In genomic region chr11:85555066-85555465, GRCm38 (mm10) we compare ENCODE assay signal across 22 mouse cellular contexts.
DNase-seq lines count a peak whose midpoint lies in the region; ATAC-seq and TF ChIP-seq lines count a peak whose summit lies in the region.
"Had no signal": no experiment of that assay in that cellular context is flagged by ENCODE, and none has a peak within 500 bp of the region (broad histone marks: within the 10 kb centered on the region; RNA-seq: fewer than 3 reads in every experiment).

No protein-coding gene starts in this region.

- no peak for TF ChIP-seq CTCF in MEL (IDR thresholded peaks at IDR 0.05 in 2 of 3, conservative IDR thresholded peaks at IDR 0.05 in 1 of 3; ENCODE audit: control insufficient read depth in 1 of 3, insufficient read depth in 1 of 3, low read depth in 2 of 3, low read length in 3 of 3, poor library complexity in 1 of 3, severe bottlenecking in 1 of 3)

- ATAC-seq in liver, embryonic 11.5 days (replicated peaks; ENCODE audit: low FRiP score) = no peak
- no peak for ATAC-seq in midbrain, embryonic 11.5 days (ENCODE audit: low FRiP score)
- ATAC-seq in hindbrain, embryonic 16.5 days = no peak
- ATAC-seq: forebrain, embryonic 16.5 days; hindbrain, postnatal 0 days; midbrain, embryonic 16.5 days had no signal

- H3K79me2 ChIP-seq in MEL (ENCODE audit: control insufficient read depth, insufficient read depth, low read length, poor library complexity) = no peaks in the 10 kb centered on the region

- peak; percentile 80 to 84 for TF ChIP-seq EP300 in MEL (IDR thresholded peaks at IDR 0.05; ENCODE audit: low read depth in 1 of 2, low read length in 2 of 2)

- H3K27me3 ChIP-seq in liver, embryonic 11.5 days (replicated peaks; ENCODE audit: control insufficient read depth, insufficient read depth, low read length) = no peaks in the 10 kb centered on the region
- no peaks in the 10 kb centered on the region for H3K27me3 ChIP-seq in MEL (ENCODE audit: control insufficient read depth in 1 of 2, insufficient read depth in 2 of 2, low read length in 2 of 2)
- H3K27me3 ChIP-seq in midbrain, embryonic 11.5 days (ENCODE audit: control insufficient read depth, insufficient read depth, low read length) = no peaks in the 10 kb centered on the region
- H3K27me3 ChIP-seq in hindbrain, embryonic 16.5 days (replicated peaks; ENCODE audit: control insufficient read depth, insufficient read depth, low read length) = no peaks in the 10 kb centered on the region
- H3K27me3 ChIP-seq: neural tube, embryonic 13.5 days had no signal

- H3K36me3 ChIP-seq in liver, embryonic 11.5 days (ENCODE audit: control insufficient read depth, insufficient read depth, low read length) = no peaks in the 10 kb centered on the region
- peaks cover 0 to 10% of the 10 kb centered on the region in 2 experiments; a peak in 2 of 4 replicates for H3K36me3 ChIP-seq in MEL (ENCODE audit: control insufficient read depth in 1 of 2, insufficient read depth in 2 of 2, low read length in 2 of 2)
- no peaks in the 10 kb centered on the region for H3K36me3 ChIP-seq in midbrain, embryonic 11.5 days (ENCODE audit: control insufficient read depth, insufficient read depth, low read length)
- H3K36me3 ChIP-seq in hindbrain, embryonic 16.5 days (ENCODE audit: control insufficient read depth, insufficient read depth, low read length) = no peaks in the 10 kb centered on the region; the same call in 1 of the 2 replicates
- H3K36me3 ChIP-seq: forebrain, embryonic 10.5 days; neural tube, embryonic 13.5 days had no signal

- no peak overlapping the region for H3K9ac ChIP-seq in liver, embryonic 11.5 days (ENCODE audit: low read depth, low read length)
- H3K9ac ChIP-seq in MEL (ENCODE audit: control insufficient read depth, low read depth, low read length, poor library complexity, severe bottlenecking) = no peak overlapping the region
- no peak overlapping the region for H3K9ac ChIP-seq in midbrain, embryonic 11.5 days (ENCODE audit: low read length)
- H3K9ac ChIP-seq in hindbrain, embryonic 16.5 days (ENCODE audit: low read depth, low read length) = no peak overlapping the region
- H3K9ac ChIP-seq: neural tube, embryonic 13.5 days had no signal

- no peak for DNase-seq in liver, embryonic 11.5 days (ENCODE audit: low spot score)
- DNase-seq in liver (no peak), MEL (ENCODE audit: low read depth, low spot score) (peak; percentile 56)
- peak; percentile 59 for DNase-seq in induced T-regulatory cell, adult 2 months (ENCODE audit: low read depth)
- no peak for DNase-seq in cerebellum, adult 11-12 months
- no peak for DNase-seq in midbrain, embryonic 11.5 days (ENCODE audit: low spot score, missing footprints)
- DNase-seq: adrenal gland, postnatal 14 days; cerebellum, adult 11 months; cerebellum, postnatal 10 days; kidney, adult 11 months; kidney, postnatal 4 days; lung, adult 18-20 months; lung, postnatal 10 days; thymus, postnatal 14 days had no signal

- no peak for TF ChIP-seq POLR2A in MEL (IDR thresholded peaks at IDR 0.05; ENCODE audit: control insufficient read depth in 1 of 2, insufficient read depth in 1 of 2, low read depth in 1 of 2, low read length in 2 of 2, poor library complexity in 1 of 2)

- 15% methylated on average over 1 of the region's 1 CpGs for WGBS in liver, embryonic 11.5 days
- WGBS in midbrain, embryonic 11.5 days = 53% methylated on average over 1 of the region's 1 CpGs
- 73% methylated on average over 1 of the region's 1 CpGs for WGBS in hindbrain, embryonic 16.5 days

- 0 out of 2 replicates have a peak overlapping the region, but pooled peaks have one; percentile 36 for H3K4me2 ChIP-seq in liver, embryonic 11.5 days
- no peak overlapping the region for H3K4me2 ChIP-seq in midbrain, embryonic 11.5 days
- H3K4me2 ChIP-seq in hindbrain, embryonic 16.5 days (ENCODE audit: low read length) = no peak overlapping the region
- H3K4me2 ChIP-seq: heart, embryonic 11.5 days; neural tube, embryonic 13.5 days had no signal

- no peak overlapping the region for H3K4me3 ChIP-seq in liver, embryonic 11.5 days (ENCODE audit: low read depth, low read length)
- no peak overlapping the region for H3K4me3 ChIP-seq in MEL (ENCODE audit: control insufficient read depth in 1 of 2, insufficient read depth in 1 of 2, low read depth in 2 of 2, low read length in 2 of 2)
- H3K4me3 ChIP-seq in midbrain, embryonic 11.5 days (ENCODE audit: low read depth, low read length) = no peak overlapping the region
- no peak overlapping the region for H3K4me3 ChIP-seq in hindbrain, embryonic 16.5 days (ENCODE audit: low read length)
- H3K4me3 ChIP-seq: forebrain, embryonic 10.5 days; myocyte; neural tube, embryonic 13.5 days had no signal

- H3K9me3 ChIP-seq in liver, embryonic 11.5 days (ENCODE audit: control insufficient read depth, low read length) = no peaks in the 10 kb centered on the region
- no peaks in the 10 kb centered on the region for H3K9me3 ChIP-seq in MEL (replicated peaks; ENCODE audit: insufficient read depth, low read length)
- no peaks in the 10 kb centered on the region for H3K9me3 ChIP-seq in midbrain, embryonic 11.5 days (ENCODE audit: control insufficient read depth, low read length)
- H3K9me3 ChIP-seq in hindbrain, embryonic 16.5 days (ENCODE audit: control insufficient read depth, low read length) = no peaks in the 10 kb centered on the region
- H3K9me3 ChIP-seq: forebrain, embryonic 10.5 days; neural tube, embryonic 13.5 days had no signal

- peaks cover 10% of the 10 kb centered on the region for H3K4me1 ChIP-seq in liver, embryonic 11.5 days (replicated peaks; ENCODE audit: control insufficient read depth, insufficient read depth, low read length)
- H3K4me1 ChIP-seq in MEL (ENCODE audit: control insufficient read depth in 1 of 2, insufficient read depth in 2 of 2, low read length in 2 of 2) = peaks cover 0 to 13% of the 10 kb centered on the region in 2 experiments; a peak in 3 of 4 replicates
- no peaks in the 10 kb centered on the region for H3K4me1 ChIP-seq in midbrain, embryonic 11.5 days (ENCODE audit: control insufficient read depth, insufficient read depth, low read length)
- no peaks in the 10 kb centered on the region for H3K4me1 ChIP-seq in hindbrain, embryonic 16.5 days (ENCODE audit: control insufficient read depth, insufficient read depth, low read depth, low read length)
- H3K4me1 ChIP-seq: neural tube, embryonic 13.5 days had no signal

- no peak overlapping the region for H3K27ac ChIP-seq in liver, embryonic 11.5 days (ENCODE audit: low read depth, low read length)
- H3K27ac ChIP-seq in MEL (ENCODE audit: control insufficient read depth, low read depth, low read length) = no peak overlapping the region
- no peak overlapping the region for H3K27ac ChIP-seq in midbrain, embryonic 11.5 days (ENCODE audit: low read depth, low read length)
- H3K27ac ChIP-seq in hindbrain, embryonic 16.5 days (ENCODE audit: low read depth, low read length) = no peak overlapping the region
- H3K27ac ChIP-seq: forebrain, embryonic 10.5 days; hindbrain, postnatal 0 days; neural tube, embryonic 13.5 days had no signal

- no peak for TF ChIP-seq RAD21 in MEL (IDR thresholded peaks at IDR 0.05; ENCODE audit: low read depth, low read length)

TF ChIP-seq in MEL, 35 proteins besides CTCF, POLR2A, EP300 and RAD21 (continues in another document):
- TF ChIP-seq ZKSCAN1 (IDR thresholded peaks at IDR 0.05; ENCODE audit: low read depth, low read length) (no peak), ELF1 (IDR thresholded peaks at IDR 0.05; ENCODE audit: low read depth, low read length) (no peak), E2F4 (IDR thresholded peaks at IDR 0.05; ENCODE audit: borderline replicate concordance, low read depth, low read length) (no peak), TAL1 (IDR thresholded peaks at IDR 0.05; ENCODE audit: low read length) (peak; percentile 59), NELFE (IDR thresholded peaks at IDR 0.05; ENCODE audit: low read depth, low read length) (no peak), ZNF384 (IDR thresholded peaks at IDR 0.05; ENCODE audit: low read depth, low read length) (peak; percentile 97), CHD2 (IDR thresholded peaks at IDR 0.05; ENCODE audit: low read length) (no peak), TBP (IDR thresholded peaks at IDR 0.05; ENCODE audit: low read depth, low read length) (no peak), ETS1 (IDR thresholded peaks at IDR 0.05; ENCODE audit: low read depth, low read length) (peak; percentile 82), MAZ (IDR thresholded peaks at IDR 0.05; ENCODE audit: low read depth, low read length) (no peak), RCOR1 (IDR thresholded peaks at IDR 0.05; ENCODE audit: low read depth, low read length) (0 out of 2 replicates have a peak, but pooled peaks have one; percentile 31), CHD1 (IDR thresholded peaks at IDR 0.05; ENCODE audit: low read depth, low read length) (no peak), SIN3A (IDR thresholded peaks at IDR 0.05; ENCODE audit: low read length) (no peak; the same call in 1 of the 2 replicates), ZMIZ1 (IDR thresholded peaks at IDR 0.05; ENCODE audit: low read depth, low read length) (no peak), ZC3H11A (IDR thresholded peaks at IDR 0.05; ENCODE audit: low read depth, low read length) (no peak), USF1 (IDR thresholded peaks at IDR 0.05; ENCODE audit: low read depth, low read length) (no peak), POLR2AphosphoS2 (IDR thresholded peaks at IDR 0.05; ENCODE audit: low read length) (no peak), GATA1 (IDR thresholded peaks at IDR 0.05; ENCODE audit: low read depth, low read length) (peak; percentile 88), USF2 (IDR thresholded peaks at IDR 0.05; ENCODE audit: borderline replicate concordance in 1 of 2, insufficient read depth in 1 of 2, low read depth in 1 of 2, low read length in 2 of 2) (no peak), MYC (IDR thresholded peaks at IDR 0.05; ENCODE audit: low read depth, low read length) (peak; percentile 54; the same call in 1 of the 2 replicates), TCF12 (IDR thresholded peaks at IDR 0.05; ENCODE audit: low read depth, low read length) (peak; percentile 65), NRF1 (IDR thresholded peaks at IDR 0.05; ENCODE audit: insufficient read depth, low read depth, low read length, poor library complexity, severe bottlenecking) (no peak), MEF2A (IDR thresholded peaks at IDR 0.05; ENCODE audit: extremely low read depth, insufficient replicate concordance, low read depth, low read length, poor library complexity, severe bottlenecking) (no peak), POLR2AphosphoS5 (IDR thresholded peaks at IDR 0.05; ENCODE audit: borderline replicate concordance, low read depth, low read length) (no peak), SMC3 (IDR thresholded peaks at IDR 0.05; ENCODE audit: low read depth, low read length) (no peak), BHLHE40 (IDR thresholded peaks at IDR 0.05; ENCODE audit: borderline replicate concordance, low read depth, low read length) (0 out of 2 replicates have a peak, but pooled peaks have one; percentile 29), UBTF (IDR thresholded peaks at IDR 0.05; ENCODE audit: borderline replicate concordance, insufficient read depth, low read depth, low read length) (no peak), MXI1 (IDR thresholded peaks at IDR 0.05; ENCODE audit: low read depth, low read length) (no peak)

Comparison
In these comparisons a context has a peak if more than half of its experiments do, and no peak if none do; other contexts are left out.
1. DNase-seq: peak in MEL (single experiment) and induced T-regulatory cell, adult 2 months (single experiment); none in liver, embryonic 11.5 days (single experiment), liver (single experiment), cerebellum, adult 11-12 months (single experiment) and midbrain, embryonic 11.5 days (single experiment).